Mouse (Mus musculus): ENCODE results near the gene Agmat.

- TF ChIP-seq CTCF (IDR thresholded peaks at IDR 0.05; ENCODE audit: low read depth) = peak; percentile 37; the same call in 1 of the 2 replicates
- TF ChIP-seq EP300 (IDR thresholded peaks at IDR 0.05; ENCODE audit: low read depth) = peak; percentile 22
These were observed 44.1 kb downstream of the Agmat start, which contains the start of gene Dnajc16 for GRCm38 (mm10) chr4:141790524-141790990.
